Mouse (Mus musculus): Measurements from ENCODE around the gene Alox8. TPM values are rescaled to one million over a fixed set of nuclear protein-coding genes. Genes with fewer than 3 reads are reported as not detected.

The Alox8 gene
- 1 to 10 TPM; 3.7 to 5.0 (median 3.9) TPM for polyA plus RNA-seq (2017; shearing (Covaris generic))

DNA sequence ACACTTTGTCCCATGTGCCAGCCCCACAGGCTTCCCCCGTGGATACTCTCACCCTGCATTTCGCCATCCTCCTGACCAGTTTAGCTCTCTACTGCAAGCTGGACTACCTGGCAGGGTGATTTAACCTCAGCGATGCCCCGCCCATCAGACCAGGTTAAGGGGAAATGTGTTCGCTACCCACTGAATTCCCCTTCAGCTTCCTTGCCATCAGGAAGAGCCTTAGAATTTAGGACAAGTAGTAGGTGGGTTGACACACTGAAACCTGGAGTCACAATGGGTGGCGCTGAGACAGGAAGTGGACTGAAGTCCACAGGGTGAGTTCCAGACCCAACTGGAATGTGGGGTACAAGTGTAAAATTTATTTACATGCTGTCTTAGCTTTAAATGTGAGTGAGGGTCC, at the start of gene Alox8:
Alox8 (minus strand) TSS at position 101 of the 400 bp plus-strand sequence.
- no peak for ATAC-seq

DNA sequence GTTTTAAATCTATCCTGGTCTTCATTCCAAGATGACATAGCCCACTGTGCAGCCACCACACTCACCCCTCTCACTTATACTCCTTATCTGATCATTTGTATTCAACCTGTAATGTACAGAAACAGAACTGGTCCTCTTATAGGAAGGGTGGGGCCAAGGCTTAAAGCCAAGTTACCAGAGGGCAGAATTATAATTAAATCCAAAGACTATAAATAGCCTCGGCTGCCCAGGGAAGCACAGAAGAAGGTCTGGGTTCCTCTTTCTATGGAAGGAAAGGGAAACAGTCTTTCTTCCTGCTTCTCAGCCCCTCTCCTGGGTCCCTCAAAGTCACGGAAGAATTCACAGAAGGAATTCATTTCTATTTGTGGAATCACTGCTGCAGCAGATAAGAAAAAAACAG, 48.0 kb upstream of the Alox8 start:
- no peak for ATAC-seq

DNA sequence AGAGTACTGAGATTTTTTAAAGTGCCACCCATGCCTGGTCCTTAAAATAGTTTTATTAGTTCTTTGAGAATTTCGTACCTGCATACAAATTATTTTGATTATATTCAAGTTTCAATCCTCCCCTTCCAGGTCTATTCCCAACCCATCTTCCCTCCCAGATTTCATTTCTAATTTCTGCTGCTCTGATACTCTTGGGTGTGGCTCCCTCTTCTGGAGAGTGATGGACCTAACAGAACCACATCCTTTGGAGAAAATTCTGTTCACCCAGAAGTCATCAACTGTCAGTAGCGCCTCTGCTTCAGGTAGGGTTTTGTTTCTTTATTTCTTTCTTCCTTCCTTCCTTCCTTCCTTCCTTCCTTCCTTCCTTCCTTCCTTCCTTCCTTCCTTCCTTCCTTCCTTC, 47.3 kb upstream of the Alox8 start:
- ATAC-seq = no peak

DNA sequence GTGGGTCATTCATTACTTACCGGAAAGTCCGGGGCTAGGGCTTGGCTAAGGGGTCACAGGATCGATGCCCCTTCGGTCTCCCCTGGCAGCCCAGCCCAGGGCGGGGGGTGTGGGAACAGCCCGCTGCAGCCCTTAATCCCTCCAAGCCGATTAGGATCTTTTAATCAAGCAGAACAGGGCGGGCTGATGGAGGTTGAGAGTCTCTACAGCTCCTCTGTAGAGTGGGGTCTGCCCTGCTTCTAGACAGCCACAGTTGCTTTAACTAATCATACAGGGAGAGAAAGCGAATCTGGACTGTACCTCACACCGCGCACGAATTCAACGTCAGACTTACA, 39.2 kb upstream of the Alox8 start, which contains the start of gene Gucy2e:
Gucy2e (minus strand) TSS at position 111 of the 335 bp plus-strand sequence.
- no peak for ATAC-seq

DNA sequence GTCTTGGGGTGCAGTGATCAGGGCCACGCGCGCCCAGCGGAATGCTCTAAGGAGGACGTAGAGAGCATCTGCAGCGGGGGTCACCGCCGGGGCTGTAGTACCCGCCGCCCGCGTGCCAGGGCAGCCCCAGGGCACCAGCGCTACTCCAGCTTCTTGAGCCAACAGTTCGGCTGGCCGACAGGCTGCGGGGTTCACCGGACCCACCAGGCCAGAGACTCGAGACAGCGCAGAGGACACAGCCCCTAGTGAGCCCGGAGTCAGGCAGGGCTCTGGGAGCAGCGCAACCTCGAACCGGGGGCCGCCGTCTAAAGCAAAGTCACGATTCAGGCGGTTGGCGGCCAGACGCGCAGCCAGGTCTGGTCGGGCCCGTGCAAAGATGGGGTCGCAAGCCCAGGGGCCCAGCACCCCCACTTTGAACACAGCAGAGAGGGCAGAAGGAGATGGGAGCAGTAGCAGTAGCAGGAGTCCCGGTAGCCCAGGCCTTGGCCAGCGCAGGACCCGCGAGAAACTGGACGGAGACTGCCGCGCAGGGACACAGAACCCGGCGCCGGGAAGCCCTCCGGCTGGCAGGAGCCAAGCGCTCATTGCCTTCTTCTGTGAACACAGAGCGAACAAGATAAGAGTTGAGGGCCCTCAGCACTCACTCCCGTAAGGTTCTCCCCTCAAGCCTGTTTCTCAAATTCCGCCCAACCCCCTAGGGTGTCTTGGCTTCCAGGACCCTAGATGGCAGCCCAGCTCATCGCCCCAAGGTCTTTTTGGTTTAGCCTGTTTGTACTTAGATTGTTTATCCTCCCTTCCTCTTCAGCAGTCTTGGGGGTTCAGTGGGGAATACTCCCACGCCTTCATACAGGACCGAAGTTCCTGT, 38.6 kb upstream of the Alox8 start:
- no peak for ATAC-seq

DNA sequence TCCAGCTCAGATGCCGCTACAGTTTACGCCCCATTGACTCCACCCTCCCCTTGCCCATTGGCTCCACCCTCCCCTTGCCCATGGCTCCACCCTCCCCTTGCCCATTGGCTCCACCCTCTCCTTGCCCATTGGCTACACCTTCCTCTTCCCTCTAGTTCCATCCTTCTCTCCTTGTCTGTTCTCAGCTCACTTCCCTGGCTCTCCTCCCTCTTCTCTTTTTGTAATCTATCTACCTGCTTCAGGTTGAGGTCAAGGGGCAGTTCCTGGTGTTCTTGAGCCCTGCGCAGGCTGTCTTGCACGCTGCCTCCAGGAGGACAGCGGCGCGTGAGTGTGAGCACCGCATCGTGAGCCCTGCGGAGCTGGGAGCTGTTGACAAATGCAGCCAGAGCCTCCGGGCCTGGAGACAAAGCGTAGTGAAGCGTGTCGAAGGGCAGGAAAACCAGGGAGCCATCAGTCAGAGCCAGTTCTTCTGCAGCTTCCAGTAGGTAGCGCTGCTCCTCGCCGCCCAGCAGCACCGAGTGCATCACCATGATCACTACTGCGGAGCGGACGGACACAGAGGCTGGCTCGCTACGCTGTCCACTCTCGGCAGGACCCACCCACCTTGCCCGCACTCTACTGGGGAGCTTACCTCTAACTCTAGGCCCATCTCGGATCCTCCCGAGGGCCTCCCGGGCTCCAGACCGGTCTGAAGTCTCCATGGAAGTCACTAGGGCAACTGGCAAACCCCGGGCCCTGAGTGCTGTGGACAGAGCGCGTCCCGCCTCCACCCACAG, 37.8 kb upstream of the Alox8 start:
- ATAC-seq = peak; percentile 96

DNA sequence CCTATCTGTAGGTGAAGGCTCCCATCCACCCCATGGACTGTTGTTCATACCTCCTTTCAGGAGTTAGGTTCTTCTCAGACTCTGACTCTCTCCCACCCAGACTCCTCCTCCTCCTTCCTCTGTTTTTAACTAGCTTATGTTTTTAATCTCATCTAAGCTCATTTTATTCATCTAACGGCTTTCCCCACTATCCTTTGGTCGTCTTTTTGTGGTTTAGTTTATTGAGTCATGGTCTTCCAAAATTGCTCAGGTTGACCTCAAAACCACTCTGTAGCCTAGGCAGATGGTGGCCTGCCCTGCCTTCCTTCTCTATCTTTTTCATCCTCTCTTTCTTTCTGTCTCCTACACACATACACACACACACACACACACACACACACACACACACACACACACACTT, 35.5 kb upstream of the Alox8 start:
- no peak for ATAC-seq

DNA sequence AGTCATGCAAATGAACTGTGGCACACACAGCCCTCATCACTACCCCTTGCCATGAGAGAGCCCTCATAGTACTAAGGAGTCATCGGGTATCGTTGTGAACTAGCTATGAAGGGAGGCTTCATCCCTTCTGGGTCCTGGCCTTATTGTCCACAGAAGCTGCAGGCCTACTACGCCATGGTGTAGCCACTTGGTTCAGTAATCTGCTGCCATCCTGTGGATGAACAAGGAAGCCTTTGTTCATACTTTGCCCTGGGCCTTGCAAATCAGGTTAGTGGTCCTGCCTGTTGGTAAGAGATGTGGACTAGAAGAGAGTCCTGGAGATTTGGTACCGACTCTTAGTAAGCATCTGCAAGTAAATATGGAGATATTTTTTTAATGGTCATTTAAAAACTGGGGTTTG, 32.8 kb upstream of the Alox8 start:
- ATAC-seq = no peak

DNA sequence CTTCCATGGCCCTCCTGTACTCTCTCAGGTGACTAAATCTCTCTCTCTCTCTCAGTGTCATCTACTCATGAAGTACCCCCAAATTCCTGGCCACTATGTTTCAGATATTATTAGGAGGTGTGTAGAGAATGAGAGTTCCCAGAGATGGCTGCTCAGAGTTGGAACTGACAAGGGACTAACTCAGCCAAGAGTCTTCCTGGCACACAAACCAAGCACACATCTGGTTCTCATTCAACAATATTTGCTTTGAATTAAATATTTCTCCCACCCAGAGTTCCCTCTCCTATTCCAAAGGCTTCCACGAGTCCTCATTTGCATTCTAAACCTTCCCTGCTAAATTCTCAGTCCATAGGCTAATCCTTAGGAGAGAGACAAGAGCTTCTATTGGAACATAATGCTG, 28.1 kb upstream of the Alox8 start:
- ATAC-seq = no peak

DNA sequence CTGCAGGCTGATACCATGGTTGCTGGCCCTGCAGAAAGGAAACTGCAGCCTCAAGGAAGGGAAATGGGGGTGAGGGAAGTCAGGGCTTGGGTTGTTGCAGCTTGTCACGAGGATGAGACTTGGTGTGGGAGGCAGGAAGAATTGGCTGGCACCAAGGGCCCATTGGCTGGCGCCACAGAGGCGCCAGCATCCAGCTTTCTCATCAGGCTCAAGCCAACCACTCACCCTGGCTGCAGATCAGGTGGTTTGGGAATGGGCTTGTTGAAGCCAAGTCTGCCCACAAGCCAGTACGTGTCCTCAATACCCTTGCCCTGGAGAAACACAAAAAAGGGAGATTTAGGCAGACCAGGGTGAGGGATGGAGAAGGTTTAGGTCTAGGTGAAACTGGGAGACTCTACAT, 25.5 kb upstream of the Alox8 start:
- ATAC-seq = no peak

DNA sequence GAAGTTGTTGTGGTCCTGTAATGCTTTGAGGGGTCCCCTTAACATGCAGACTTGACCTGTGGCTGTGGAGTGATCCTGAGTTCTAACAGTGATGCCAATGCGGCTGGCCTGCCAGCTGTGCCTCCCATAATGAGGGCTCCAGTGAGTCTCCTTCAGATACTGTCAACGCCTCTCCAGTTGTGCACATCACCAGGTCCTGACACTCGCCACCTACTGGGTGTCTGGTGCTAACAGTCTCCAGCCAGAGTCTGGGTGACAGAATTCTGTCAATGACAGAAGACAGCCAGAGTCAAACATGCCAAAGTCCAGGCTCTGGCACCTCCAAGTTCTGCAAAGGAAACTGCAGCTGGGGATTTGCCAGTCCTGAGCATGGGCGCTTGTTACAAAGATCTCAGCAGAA, 23.4 kb upstream of the Alox8 start:
- ATAC-seq = no peak

DNA sequence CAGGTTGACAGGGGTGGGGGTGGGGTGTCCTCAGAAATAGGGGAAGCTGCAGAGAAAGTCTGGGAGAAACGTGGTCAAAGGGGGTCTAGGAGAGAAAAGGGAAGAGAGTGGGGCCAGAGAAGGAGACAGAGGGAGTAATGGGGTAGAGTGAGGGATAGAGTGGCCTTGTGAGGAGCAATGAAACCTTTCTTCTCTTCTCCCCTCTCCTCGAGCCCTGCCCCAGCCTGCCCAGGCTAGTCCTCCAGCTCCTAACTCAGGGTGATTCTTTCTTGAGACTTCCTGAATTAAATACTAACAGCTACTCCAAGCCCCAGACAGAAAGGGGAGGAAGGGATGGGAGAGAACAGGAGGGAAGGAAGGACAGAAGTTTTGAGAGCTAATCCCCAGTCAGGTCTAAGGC, 21.0 kb upstream of the Alox8 start:
- ATAC-seq = no peak

DNA sequence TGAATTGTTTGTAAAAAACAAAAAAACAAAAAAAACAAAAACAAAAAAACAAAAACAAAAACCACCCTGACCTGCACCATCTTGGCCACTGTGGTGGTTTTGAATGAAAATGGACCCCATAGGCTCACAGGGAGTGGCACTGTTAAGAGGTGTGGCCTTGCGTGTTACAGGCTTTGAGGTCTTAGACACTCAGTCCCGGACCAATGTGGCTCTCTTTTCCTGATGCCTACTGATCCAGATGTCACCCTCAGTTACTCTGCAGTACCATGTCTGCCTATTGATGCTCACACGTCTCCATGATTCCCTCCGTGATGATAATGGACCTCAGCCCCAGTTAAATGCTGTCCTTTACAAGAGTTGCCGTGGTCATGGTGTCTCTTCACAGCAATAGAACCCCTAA, 19.8 kb upstream of the Alox8 start:
- ATAC-seq = no peak

DNA sequence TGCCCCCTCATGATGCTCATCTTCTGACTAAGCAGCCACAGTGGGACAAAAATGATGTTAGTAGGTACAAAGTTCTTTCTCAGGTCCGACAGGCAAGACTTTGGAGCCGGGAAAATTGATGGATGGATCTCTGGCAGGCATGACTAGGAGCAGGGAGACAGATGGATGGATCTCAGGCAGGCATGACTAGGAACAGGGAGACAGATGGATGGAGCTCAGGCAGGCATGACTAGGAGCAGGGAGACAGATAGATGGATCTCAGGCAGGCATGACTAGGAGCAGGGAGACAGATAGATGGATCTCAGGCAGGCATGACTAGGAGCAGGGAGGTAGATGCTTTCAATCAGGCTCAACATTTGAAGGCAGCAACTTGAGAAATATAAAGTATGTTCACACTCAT, 13.8 kb upstream of the Alox8 start:
- ATAC-seq = no peak

DNA sequence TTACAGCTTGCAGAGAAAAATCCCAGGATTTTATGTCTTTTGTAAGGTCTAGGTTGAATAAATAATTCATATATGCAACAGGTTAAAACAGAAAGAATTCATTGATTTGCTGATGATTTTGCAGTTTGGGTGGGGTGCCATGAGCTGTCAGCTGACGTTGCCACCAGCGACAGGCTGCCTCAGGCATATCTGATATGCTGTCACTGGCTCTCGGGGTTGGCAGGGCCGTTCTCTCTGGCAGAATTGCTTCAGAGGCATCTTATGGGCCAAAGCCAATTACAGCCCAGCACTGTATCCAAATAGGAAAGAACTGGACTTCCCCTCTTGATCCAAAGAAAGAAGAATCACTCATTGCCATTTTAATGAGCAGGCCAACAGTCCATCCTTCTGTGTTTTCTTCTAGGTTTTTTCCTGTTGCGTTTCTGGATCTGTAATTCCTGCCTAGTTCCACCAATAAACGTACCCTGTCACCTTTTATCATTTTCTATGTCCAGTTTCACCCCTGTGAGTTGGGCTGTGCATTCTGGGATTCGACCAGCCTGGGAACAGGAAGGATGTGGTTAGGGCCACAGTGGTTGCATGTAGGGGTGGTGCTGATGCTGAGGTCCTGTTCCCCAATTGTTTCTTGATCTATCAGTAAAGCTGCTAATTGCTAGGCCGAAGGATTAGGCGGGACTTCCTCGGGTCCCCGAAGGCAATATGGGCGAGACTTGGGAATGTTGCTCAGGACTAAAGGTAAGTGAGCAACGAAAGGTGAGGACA, 5.0 kb upstream of the Alox8 start:
- ATAC-seq = no peak

DNA sequence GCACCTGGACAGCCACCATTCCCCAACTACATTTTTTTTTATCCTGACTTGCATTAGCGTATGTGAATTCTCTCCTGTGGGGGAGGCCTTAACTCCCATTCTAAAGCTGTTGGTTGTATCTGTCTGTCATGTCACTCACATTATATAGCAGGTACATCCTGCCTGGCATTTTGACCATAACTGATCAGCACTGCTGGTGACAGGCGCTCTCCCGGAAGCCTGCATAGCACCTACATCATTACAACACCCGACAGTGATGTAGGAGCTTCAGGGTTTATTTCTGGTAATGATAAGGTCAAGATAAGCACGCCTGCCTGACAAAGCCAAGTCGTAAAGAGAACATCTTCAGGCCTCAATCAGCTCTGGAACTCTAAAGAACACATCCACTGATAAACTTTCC, 2.6 kb upstream of the Alox8 start:
- no peak for ATAC-seq

DNA sequence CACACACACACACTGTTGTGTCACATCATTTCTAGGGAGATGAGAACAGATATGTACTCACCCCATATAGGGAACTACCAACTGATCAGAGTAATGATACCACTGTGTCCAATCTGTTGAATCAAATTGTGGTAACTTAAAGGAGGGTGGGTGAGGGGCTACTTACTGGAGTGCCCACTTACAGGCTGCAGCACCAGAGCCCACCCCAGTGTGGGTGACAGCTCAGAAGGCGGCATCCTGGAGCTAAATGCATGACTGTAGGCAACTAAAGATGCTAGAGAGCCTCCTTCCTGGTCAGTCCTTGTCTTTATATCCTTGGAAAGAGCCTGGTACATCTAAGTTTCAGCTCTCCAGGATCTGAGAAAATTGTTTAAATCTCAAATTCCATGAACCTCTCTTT, 1.6 kb upstream of the Alox8 start:
- no peak for ATAC-seq

DNA sequence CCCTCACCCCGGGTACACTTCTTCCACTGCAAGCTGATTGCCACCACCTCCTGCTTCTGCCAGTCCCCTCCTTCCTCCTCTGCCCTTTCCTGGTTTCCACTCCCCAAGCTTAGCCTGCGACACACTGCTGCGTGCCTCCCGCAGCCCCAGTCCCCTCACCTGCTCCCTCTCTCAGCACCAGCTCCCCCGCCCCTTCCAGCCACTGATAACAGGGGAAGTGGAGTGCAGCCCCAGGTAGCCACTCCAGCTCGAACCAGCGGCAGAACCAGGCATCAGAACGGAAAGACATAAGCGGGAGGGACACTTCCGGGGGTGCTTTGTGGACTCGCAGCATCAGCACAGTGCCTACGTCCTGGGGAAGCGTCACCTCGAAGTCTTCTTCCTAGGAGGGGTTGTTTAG, 449 bp downstream of the Alox8 start:
- ATAC-seq = peak; percentile 73

DNA sequence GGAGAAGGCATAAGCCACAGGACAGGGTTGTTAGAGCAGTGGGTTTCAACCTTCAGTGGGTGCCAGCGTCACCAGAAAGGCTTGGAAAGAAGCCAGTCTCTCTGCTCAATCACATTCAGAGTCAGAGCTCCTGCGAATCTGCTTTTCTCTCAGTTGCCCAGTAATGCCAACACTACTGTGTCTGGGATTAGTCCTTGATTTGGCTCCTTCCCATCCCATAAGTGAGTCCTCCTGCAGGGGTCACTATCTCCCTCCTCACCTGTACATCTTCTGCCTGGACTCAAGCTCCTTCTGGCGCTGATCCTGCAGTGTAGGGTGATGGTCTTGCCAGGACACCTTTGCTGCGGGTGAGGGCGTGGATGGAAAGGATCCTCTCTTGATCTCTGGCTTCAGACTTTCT, 877 bp downstream of the Alox8 start:
- no peak for ATAC-seq

DNA sequence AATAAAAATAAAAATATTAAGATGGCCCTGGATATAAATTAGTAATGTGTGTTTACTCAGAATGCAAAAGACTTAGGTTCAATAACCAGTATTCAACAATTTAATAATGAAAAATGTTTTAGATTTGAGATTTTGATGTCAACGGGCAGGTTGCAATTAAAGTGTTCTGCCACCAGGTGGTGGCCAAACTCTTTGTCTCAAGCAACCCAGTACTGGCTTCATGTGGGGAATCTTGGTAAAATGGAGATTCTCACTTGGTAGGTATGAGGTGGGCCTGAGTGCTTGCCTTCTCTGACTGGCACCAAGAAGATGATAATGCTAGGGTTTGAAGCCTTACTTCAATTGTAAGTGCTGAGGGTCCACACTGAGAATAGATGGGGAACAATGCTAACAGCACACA, 4.8 kb downstream of the Alox8 start:
- no peak for ATAC-seq

DNA sequence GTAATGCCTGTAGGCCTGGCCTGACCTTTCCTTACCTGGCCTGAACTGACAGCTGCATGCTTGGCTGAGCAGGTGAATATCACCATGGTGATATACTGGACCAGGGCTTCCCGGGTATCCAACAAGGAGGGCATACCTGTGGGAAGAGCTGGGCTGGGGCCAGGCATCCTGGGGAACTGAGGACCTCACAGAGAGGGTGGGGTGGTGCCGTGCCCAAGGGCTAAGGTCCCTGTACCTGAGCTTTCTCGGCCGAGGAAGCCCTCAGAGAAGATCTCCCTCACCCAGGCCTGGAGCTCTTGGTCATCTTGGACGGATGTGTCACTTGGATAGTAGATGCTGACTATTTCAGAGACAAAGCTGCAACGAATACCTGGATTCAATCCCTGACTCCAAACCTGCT, 11.7 kb downstream of the Alox8 start:
- no peak for ATAC-seq

DNA sequence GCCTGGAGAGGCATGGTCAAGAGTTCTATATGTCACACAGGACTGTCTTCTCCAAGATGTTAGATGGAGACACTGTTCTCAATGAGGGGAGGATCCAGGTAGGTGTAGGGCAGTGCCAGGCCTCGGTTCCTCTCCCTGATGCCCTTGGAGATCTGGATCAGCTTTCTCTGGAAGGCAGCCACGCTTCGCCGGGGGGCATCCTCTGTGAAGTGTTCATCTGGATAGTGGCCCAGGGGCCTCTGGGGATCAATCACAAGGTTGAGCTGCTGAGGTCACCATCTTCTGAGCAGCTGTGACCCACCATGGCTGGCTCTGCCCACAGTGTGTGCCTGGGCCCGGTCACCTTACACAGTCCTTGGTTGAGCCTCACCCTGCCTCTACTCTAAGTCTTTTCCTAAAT, 12.6 kb downstream of the Alox8 start:
- no peak for ATAC-seq

DNA sequence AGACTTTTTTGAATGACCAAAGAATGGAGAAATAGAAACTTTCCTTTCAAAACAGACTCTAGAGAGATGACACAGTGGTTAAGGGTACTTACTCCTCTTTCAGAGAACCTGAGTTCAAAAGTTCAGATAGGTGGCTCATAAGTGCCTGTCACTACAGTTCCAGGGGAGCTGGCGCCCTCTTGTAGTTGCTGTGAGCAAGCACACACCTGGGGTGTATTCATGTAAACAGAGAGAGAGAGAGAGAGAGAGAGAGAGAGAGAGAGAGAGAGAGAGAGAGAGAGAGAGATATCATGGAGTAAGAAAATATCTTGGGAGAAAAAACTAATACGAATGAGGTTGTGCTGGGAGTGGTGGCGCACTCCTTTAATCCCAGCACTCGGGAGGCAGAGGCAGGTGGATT, 17.5 kb downstream of the Alox8 start:
- ATAC-seq = no peak

Measured in inflammation-experienced regulatory T-cells, adult 6 months (primary cell).